Mouse (Mus musculus) T-helper 2 cell (primary cell): ENCODE measurements around the gene Gm45140.

Experiments used
- in situ Hi-C: fragments of 300-600 bp; cut with MboI, MseI; formaldehyde crosslinking; loops from one replicate; pipeline ENCODE4 v1.15.1; 2025; ENCODE audit warnings: high pct_unique_total_duplicates

Gene Gm45140

GRCm38 (mm10) chr6:87835695-87836094 is at the start of gene Gm45140:
Gene Gm45140 (minus strand): TSS chr6:87835795.
- in situ Hi-C loops = no loop called here

GRCm38 (mm10) chr6:87882816-87883215 is 47.2 kb upstream of the Gm45140 start:
- in situ Hi-C loops = no loop called here

- in situ Hi-C loops = no loop called here
Observed at GRCm38 (mm10) chr6:87882221-87882620, 46.6 kb upstream of the Gm45140 start.

- in situ Hi-C loops = no loop called here
Observed at GRCm38 (mm10) chr6:87879628-87880027, 44.0 kb upstream of the Gm45140 start.

GRCm38 (mm10) chr6:87879010-87879409 is 43.4 kb upstream of the Gm45140 start:
- in situ Hi-C loops = no loop called here

GRCm38 (mm10) chr6:87876068-87876643 is 40.6 kb upstream of the Gm45140 start:
- in situ Hi-C loops = no loop called here

GRCm38 (mm10) chr6:87875562-87875961 is 40.0 kb upstream of the Gm45140 start:
- in situ Hi-C loops = no loop called here

GRCm38 (mm10) chr6:87875083-87875482 is 39.5 kb upstream of the Gm45140 start:
- in situ Hi-C loops = no loop called here

- in situ Hi-C loops = no loop called here
Observed at GRCm38 (mm10) chr6:87873963-87874362, 38.4 kb upstream of the Gm45140 start.

- in situ Hi-C loops = no loop called here
Observed at GRCm38 (mm10) chr6:87873104-87873503, 37.5 kb upstream of the Gm45140 start.

GRCm38 (mm10) chr6:87871240-87871639 is 35.6 kb upstream of the Gm45140 start:
- in situ Hi-C loops = no loop called here

- in situ Hi-C loops = no loop called here
Observed at GRCm38 (mm10) chr6:87870440-87870839, 34.8 kb upstream of the Gm45140 start.

GRCm38 (mm10) chr6:87868871-87869506 is 33.4 kb upstream of the Gm45140 start:
- in situ Hi-C loops = no loop called here

GRCm38 (mm10) chr6:87867256-87867655 is 31.7 kb upstream of the Gm45140 start:
- in situ Hi-C loops = no loop called here

- in situ Hi-C loops = no loop called here
Observed at GRCm38 (mm10) chr6:87866211-87866610, 30.6 kb upstream of the Gm45140 start.

- in situ Hi-C loops = no loop called here
Observed at GRCm38 (mm10) chr6:87857071-87857470, 21.5 kb upstream of the Gm45140 start.

- in situ Hi-C loops = no loop called here
Observed at GRCm38 (mm10) chr6:87853446-87853845, 17.9 kb upstream of the Gm45140 start.

- in situ Hi-C loops = no loop called here
Observed at GRCm38 (mm10) chr6:87851871-87852270, 16.3 kb upstream of the Gm45140 start.

- in situ Hi-C loops = no loop called here
Observed at GRCm38 (mm10) chr6:87850900-87851614, 15.5 kb upstream of the Gm45140 start, which contains the start of gene Cnbp. Gene Cnbp (minus strand): TSS chr6:87851106.

- in situ Hi-C loops = no loop called here
Observed at GRCm38 (mm10) chr6:87850155-87850899, 14.7 kb upstream of the Gm45140 start.

- in situ Hi-C loops = no loop called here
Observed at GRCm38 (mm10) chr6:87849780-87850154, 14.2 kb upstream of the Gm45140 start.

- in situ Hi-C loops = no loop called here
Observed at GRCm38 (mm10) chr6:87846813-87847212, 11.2 kb upstream of the Gm45140 start.
